Mouse (Mus musculus): ENCODE measurements around the gene Trmt44. TPM values are rescaled to one million over a fixed set of nuclear protein-coding genes. Genes with fewer than 3 reads are reported as not detected.

Trmt44 gene
- 8.2 and 9.1 TPM in 2 replicates for polyA plus RNA-seq (2016; fragmentation: Nextera tagmentation; extraction: Ambion mirVana)

DNA sequence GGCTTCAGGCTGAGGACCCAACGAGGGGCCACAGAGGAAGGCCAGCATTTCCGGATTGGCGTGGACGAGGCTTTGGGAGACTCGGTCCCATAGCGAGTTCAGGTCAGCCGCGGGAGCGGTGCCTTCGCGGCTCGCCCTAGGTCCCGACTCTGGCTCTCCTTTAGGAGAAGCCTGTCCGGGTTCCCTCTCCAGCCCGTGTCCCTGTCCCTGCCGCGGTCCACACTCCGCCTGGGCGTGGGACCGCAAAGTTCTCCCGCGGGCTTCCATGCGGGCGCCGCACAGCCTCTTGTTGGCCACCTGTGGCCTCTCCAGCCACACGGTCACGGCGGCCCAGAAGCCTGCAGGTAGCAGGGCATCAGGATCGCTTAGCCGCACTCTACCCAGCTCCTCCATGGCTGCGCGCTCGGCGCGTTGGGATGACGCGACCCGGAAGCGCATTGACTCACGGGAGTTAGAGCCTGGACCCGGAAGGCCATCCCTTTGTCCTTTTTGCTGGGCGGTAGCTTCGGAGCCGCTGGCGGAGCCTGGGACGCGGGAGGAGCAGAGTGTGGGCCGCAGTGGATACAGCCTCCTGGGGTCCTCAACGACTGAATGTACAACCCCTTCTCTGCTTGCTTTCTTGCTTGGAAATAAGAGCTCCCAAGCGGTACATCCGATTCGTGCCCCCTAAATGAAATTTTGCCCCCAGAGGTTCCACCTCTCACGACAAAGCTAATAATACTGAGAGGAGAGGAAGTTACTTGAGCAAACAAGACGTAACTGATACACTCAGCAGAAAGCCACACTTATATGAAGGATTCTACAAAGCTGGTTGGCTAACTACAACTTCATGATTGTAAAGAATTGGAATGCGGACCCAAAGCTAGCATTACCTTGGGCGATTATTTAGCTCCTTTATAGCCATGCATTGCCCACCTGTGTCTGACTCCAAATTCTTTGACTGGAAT is at the start of gene Trmt44:
TSS of gene Trmt44 (minus strand) at position 418 of the 947 bp plus-strand sequence.
- peak; percentile 93 for DNase-seq (ENCODE audit: low spot score)
- Histone ChIP-seq H3K4me3 (peak within 1 kb of the TSS; percentile 84), H3K4me1 (replicated peaks) (peaks cover 11% of the 10 kb centered on the region), H3K27ac (peak within 1 kb of the TSS; percentile 94), H3K9me3 (no peaks in the 10 kb centered on the region), H3K27me3 (ENCODE audit: insufficient read depth, poor library complexity, severe bottlenecking) (no peaks in the 10 kb centered on the region), H3K36me3 (peaks cover 39% of the 10 kb centered on the region)
- 4% methylated on average over 56 of the region's 56 CpGs for WGBS

DNA sequence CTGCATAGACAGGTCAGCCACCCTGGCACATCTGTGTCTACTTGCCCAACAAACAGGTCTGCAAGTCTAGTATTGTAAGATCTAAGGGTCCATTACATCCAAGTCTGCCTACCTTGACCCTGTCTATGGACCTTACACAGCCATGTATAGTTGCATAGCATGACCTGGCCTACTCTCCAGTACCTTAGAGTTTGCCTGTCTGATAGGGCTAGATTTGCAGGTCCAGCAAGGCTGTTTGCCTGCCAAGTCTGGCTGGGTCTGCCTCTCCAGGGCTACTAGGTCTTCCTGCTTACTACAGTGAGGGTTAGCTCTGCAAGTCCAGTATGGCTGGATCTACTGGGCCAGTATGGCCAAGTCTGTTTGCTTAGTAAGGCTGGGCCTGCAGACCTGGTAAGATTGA is 49.0 kb upstream of the Trmt44 start:
- H3K4me3 ChIP-seq, result no peak overlapping the region
- no peak for DNase-seq (ENCODE audit: low spot score)
- peaks cover 21% of the 10 kb centered on the region for H3K4me1 ChIP-seq (replicated peaks)
- H3K36me3 ChIP-seq, result no peaks in the 10 kb centered on the region
- no peak overlapping the region for H3K27ac ChIP-seq
- no peaks in the 10 kb centered on the region for H3K9me3 ChIP-seq
- H3K27me3 ChIP-seq (ENCODE audit: insufficient read depth, poor library complexity, severe bottlenecking), result no peaks in the 10 kb centered on the region

DNA sequence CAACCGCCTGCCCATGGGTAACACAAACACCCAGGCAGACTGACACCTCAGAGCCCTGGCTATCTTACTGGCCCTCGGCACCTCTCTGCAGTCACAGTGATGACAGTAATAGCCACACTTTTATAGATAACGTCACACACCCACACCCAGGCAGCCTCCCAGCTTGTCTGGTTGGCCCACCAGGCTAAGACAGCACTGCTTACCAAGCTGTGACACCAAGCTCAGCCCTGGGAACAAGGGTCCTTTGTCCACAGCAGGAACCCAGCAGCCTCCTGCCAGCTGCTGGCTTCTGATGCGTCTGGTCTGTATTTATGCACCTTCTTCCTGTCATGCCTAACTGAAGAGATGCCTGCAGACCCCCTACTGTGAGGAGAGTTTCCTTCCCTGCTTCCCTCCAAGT is 46.2 kb upstream of the Trmt44 start:
- peak; percentile 34 for DNase-seq (ENCODE audit: low spot score)
- peaks cover 41% of the 10 kb centered on the region for H3K4me1 ChIP-seq (replicated peaks)
- WGBS, result 37% methylated on average over 4 of the region's 4 CpGs
- peak overlapping the region; percentile 42 for H3K27ac ChIP-seq
- H3K4me3 ChIP-seq, result no peak overlapping the region
- H3K9me3 ChIP-seq, result no peaks in the 10 kb centered on the region
- H3K27me3 ChIP-seq (ENCODE audit: insufficient read depth, poor library complexity, severe bottlenecking), result no peaks in the 10 kb centered on the region
- H3K36me3 ChIP-seq, result no peaks in the 10 kb centered on the region

DNA sequence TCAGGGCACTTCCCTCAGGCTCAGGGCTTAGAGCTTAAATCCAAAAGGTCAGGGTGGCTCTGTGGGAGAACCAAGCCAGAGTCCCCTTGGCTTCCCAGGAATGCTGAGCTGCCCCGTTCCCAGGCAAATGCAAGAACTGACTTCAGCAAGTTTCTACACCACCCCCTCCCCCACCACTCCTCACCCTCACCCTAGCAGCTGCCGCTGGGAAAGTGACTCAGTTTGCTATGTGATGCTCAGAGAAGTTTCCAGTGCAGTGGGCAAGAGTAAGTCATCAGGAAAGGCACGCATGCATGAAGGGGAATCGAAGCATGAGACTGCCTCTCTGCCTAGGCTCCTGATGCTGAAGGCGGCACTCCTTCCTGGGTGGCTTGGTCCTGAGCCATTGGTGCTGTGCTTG is 42.1 kb upstream of the Trmt44 start:
- Histone ChIP-seq H3K27me3 (ENCODE audit: insufficient read depth, poor library complexity, severe bottlenecking) (no peaks in the 10 kb centered on the region), H3K4me1 (replicated peaks) (peaks cover 41% of the 10 kb centered on the region), H3K36me3 (0 out of 2 replicates have a peak, but pooled peaks cover 2% of the 10 kb centered on the region), H3K4me3 (no peak overlapping the region), H3K27ac (peak overlapping the region; percentile 31; the same call in 1 of the 2 replicates), H3K9me3 (no peaks in the 10 kb centered on the region)
- 48% methylated on average over 5 of the region's 5 CpGs for WGBS
- peak; percentile 19 for DNase-seq (ENCODE audit: low spot score)

DNA sequence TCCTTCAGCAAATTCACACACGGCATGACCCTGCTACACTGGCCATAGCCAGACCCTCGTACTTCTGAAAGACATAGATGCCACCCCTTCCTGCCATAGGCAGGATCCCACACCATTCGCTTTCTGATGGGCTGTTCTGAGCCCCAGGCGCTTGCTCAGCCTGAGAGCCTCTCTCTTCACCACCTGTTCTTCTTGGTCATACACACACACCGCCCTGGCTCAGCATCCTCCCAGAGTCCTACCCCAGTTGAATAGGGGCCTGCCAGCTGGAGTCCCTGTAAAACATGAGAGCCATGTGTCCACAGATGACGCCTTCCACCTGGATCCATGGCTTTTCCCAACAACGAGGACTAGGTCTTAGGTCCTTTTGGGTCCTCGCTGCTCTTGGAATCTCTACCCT is 37.9 kb upstream of the Trmt44 start:
- H3K36me3 ChIP-seq, result 0 out of 2 replicates have a peak, but pooled peaks cover 4% of the 10 kb centered on the region
- WGBS, result 92% methylated on average over 8 of the region's 8 CpGs
- H3K4me1 ChIP-seq (replicated peaks), result peaks cover 48% of the 10 kb centered on the region

DNA sequence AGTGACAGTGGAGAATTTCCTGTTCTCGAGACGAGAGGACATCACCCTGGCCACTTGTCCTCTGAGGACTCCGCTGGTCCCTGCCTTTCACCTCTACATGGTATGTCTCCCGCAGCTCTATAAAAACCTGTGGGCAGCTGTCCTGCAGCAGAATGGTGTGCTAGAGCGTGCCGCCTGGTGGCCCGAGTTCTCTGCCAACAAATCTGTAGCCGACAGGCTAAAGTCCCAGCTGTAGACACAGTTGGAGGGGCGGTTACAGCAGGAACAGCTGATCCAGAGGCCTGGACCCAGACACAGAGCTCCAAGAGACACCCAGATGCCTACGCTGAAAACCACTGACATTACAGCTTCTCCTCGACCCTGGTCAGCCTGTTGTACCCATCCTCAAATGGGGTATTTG is 37.0 kb upstream of the Trmt44 start:
- 0 out of 2 replicates have a peak, but pooled peaks cover 4% of the 10 kb centered on the region for H3K36me3 ChIP-seq
- 0 out of 2 replicates have a peak overlapping the region, but pooled peaks have one; percentile 9 for H3K27ac ChIP-seq
- 86% methylated on average over 11 of the region's 11 CpGs for WGBS
- H3K9me3 ChIP-seq, result no peaks in the 10 kb centered on the region
- H3K4me3 ChIP-seq, result no peak overlapping the region
- H3K4me1 ChIP-seq (replicated peaks), result peaks cover 46% of the 10 kb centered on the region
- no peaks in the 10 kb centered on the region for H3K27me3 ChIP-seq (ENCODE audit: insufficient read depth, poor library complexity, severe bottlenecking)
- DNase-seq (ENCODE audit: low spot score), result no peak

More for the DNA sequence above, 37.9 kb upstream of the Trmt44 start:
- Histone ChIP-seq H3K27me3 (ENCODE audit: insufficient read depth, poor library complexity, severe bottlenecking) (no peaks in the 10 kb centered on the region), H3K9me3 (no peaks in the 10 kb centered on the region), H3K27ac (no peak overlapping the region), H3K4me3 (no peak overlapping the region)
- DNase-seq (ENCODE audit: low spot score), result no peak

DNA sequence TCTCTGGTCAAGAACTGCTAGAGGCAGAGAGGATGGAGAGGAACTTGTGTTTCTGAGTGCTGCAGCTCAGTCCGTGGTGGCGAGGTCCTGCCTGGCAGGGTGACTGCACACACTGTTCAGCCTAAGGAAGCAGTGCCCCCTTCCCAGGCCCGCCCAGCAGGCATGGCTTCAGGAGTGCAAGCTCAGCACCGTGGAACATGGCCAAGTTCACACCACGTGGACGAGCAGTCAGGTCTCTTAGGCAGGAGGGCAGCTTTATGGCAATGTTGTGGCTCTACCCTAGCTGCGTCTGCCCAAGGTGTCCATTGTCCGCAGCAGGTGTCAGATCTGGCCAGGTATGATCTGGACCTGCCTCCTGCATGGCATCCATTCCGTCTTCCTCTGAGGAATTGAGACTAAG is 36.3 kb upstream of the Trmt44 start:
- Histone ChIP-seq H3K27ac (0 out of 2 replicates have a peak overlapping the region, but pooled peaks have one; percentile 81), H3K4me3 (no peak overlapping the region), H3K36me3 (0 out of 2 replicates have a peak, but pooled peaks cover 4% of the 10 kb centered on the region), H3K9me3 (no peaks in the 10 kb centered on the region), H3K4me1 (replicated peaks) (peaks cover 39% of the 10 kb centered on the region), H3K27me3 (ENCODE audit: insufficient read depth, poor library complexity, severe bottlenecking) (no peaks in the 10 kb centered on the region)
- DNase-seq (ENCODE audit: low spot score), result no peak
- WGBS, result 87% methylated on average over 9 of the region's 9 CpGs

DNA sequence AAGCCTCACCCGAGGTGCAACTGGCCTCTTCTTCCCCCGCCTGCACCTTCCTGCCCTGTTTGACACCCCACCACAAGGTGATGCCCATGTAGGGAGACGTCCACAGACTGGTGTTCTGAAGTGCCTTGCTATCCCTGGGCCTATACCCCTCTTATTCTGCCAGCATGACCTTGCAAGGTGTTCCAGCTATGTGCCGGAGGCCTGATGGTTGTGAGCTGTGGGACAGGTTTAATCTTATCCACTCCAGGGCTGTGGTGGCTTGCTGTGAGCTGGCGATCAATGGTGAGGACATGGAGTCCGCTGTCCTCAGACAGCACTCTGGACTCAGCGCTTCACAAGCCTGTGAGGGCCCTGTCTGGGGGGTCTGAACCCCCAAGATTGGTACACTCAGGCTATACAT is 35.5 kb upstream of the Trmt44 start:
- H3K27ac ChIP-seq, result peak overlapping the region; percentile 81
- no peak overlapping the region for H3K4me3 ChIP-seq
- WGBS, result 95% methylated on average over 7 of the region's 7 CpGs
- peaks cover 38% of the 10 kb centered on the region for H3K4me1 ChIP-seq (replicated peaks)
- H3K9me3 ChIP-seq, result no peaks in the 10 kb centered on the region
- 0 out of 2 replicates have a peak, but pooled peaks cover 4% of the 10 kb centered on the region for H3K36me3 ChIP-seq
- DNase-seq (ENCODE audit: low spot score), result no peak
- no peaks in the 10 kb centered on the region for H3K27me3 ChIP-seq (ENCODE audit: insufficient read depth, poor library complexity, severe bottlenecking)

DNA sequence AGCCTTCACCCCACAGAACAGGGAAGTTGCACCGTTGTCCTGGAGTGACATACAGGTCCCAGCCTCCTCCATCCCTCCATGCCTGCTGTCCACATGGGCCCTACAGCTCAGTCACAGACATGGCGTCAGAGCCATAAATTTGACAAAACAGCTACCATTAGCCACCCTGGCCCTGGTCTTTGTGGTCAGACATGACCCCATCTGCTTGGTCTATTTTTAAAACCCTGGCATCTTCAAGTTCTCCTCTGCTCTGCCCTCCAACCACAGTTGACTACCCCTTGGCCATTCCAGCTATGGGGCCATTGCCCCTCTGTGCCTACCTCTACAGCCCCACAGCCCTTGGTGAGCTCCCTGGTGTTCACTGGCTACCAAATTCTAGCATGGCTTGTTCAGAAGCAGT is 35.1 kb upstream of the Trmt44 start:
- Histone ChIP-seq H3K4me3 (0 out of 2 replicates have a peak overlapping the region, but pooled peaks have one; percentile 27), H3K27me3 (ENCODE audit: insufficient read depth, poor library complexity, severe bottlenecking) (no peaks in the 10 kb centered on the region), H3K9me3 (no peaks in the 10 kb centered on the region), H3K27ac (peak overlapping the region; percentile 81), H3K36me3 (0 out of 2 replicates have a peak, but pooled peaks cover 4% of the 10 kb centered on the region), H3K4me1 (replicated peaks) (peaks cover 38% of the 10 kb centered on the region)
- DNase-seq (ENCODE audit: low spot score), result no peak
- WGBS, result 67% methylated on average over 2 of the region's 2 CpGs

DNA sequence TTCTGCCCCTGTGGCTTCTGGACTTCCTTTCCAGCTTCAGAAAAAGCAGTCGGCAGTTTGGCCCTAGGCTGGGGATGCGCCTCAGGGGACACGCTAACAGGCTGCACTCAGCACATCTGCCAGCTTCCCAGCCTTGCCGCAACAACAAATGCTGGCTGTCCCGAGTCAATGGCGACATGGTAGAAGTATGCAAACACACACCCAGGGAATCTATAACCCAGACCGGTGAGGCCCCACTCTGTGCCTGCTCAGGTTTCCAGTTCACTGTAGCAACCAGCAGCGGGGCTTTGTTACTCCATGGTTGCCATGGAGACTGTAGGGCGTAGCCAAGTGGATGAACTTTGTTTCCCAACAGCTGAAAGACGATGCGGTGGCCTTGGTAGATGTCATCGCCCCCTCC is 34.5 kb upstream of the Trmt44 start:
- Histone ChIP-seq H3K4me1 (replicated peaks) (peaks cover 38% of the 10 kb centered on the region), H3K9me3 (no peaks in the 10 kb centered on the region), H3K27ac (peak overlapping the region; percentile 81), H3K27me3 (ENCODE audit: insufficient read depth, poor library complexity, severe bottlenecking) (no peaks in the 10 kb centered on the region), H3K36me3 (0 out of 2 replicates have a peak, but pooled peaks cover 4% of the 10 kb centered on the region), H3K4me3 (peak overlapping the region; percentile 27)
- WGBS, result 5% methylated on average over 12 of the region's 12 CpGs
- peak; percentile 85 for DNase-seq (ENCODE audit: low spot score)

DNA sequence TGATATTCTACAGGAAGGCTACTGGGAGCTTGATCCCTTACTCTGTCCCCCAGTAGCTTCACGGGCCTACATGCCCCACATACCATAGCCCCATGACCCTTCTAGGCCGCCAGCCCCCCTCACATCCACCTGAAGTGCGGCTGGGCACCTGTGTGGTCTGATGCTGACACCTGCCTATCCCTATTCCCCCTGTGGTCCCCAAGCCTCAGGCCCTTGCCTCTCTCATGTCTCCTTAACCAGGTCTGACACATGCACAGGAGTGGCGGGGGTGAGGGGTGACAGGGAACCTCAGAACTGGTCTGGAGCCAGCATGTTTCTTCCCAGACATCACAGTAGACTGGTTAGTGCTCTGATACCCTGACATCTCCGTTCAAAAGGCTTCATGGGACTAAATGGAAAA is 33.7 kb upstream of the Trmt44 start:
- H3K27me3 ChIP-seq (ENCODE audit: insufficient read depth, poor library complexity, severe bottlenecking), result no peaks in the 10 kb centered on the region
- DNase-seq (ENCODE audit: low spot score), result no peak
- no peaks in the 10 kb centered on the region for H3K9me3 ChIP-seq
- peak overlapping the region; percentile 81 for H3K27ac ChIP-seq
- H3K4me1 ChIP-seq (replicated peaks), result peaks cover 38% of the 10 kb centered on the region
- 0 out of 2 replicates have a peak, but pooled peaks cover 4% of the 10 kb centered on the region for H3K36me3 ChIP-seq
- no peak overlapping the region for H3K4me3 ChIP-seq
- 80% methylated on average over 5 of the region's 5 CpGs for whole genome bisulfite sequencing

DNA sequence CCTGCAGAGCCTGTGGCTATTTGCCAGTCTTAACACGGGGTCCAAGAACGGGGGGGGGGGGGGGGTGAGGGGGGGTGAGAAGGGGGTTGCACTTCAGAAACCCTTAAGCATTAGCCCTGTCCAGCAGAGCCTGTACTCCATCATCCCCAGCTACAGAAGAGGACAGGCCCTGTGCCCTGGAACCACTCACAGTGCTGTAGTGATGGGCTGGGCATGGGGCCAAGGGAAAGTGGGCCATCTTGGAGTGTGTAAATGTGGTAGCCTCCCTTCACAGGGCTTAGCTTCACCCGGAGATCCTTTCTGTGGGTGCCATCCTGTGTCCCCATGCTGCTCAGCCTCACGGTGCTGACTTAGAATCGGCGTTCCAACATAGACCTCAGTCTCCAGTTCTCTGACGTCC is 32.9 kb upstream of the Trmt44 start:
- peak overlapping the region; percentile 81; the same call in 1 of the 2 replicates for H3K27ac ChIP-seq
- no peak overlapping the region for H3K4me3 ChIP-seq
- DNase-seq (ENCODE audit: low spot score), result no peak
- peaks cover 38% of the 10 kb centered on the region for H3K4me1 ChIP-seq (replicated peaks)
- 71% methylated on average over 7 of the region's 7 CpGs for WGBS
- H3K9me3 ChIP-seq, result no peaks in the 10 kb centered on the region
- no peaks in the 10 kb centered on the region for H3K27me3 ChIP-seq (ENCODE audit: insufficient read depth, poor library complexity, severe bottlenecking)
- peaks cover 10% of the 10 kb centered on the region for H3K36me3 ChIP-seq

DNA sequence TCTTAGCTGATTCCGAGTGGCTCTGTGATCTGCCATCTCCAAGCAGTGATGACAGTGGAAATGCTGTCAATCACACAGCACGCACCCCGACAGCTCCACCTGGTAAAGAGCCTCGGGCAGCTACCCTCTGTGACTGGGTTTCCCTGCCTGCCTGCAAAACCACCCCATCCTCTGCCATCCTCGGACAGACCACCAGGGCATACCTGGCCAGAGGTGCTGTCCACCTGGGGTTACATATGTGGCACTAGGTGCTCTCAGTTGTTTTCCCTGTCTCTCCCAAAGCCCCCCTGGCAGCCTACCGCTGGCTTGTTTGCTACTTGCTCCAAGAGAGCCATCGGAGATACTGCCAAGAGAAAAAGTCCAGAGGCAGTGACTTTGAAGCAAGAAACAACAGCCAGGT is 31.9 kb upstream of the Trmt44 start:
- 84% methylated on average over 7 of the region's 7 CpGs for WGBS
- Histone ChIP-seq H3K4me1 (replicated peaks) (peaks cover 38% of the 10 kb centered on the region), H3K27ac (no peak overlapping the region), H3K36me3 (peaks cover 17% of the 10 kb centered on the region), H3K9me3 (no peaks in the 10 kb centered on the region), H3K27me3 (ENCODE audit: insufficient read depth, poor library complexity, severe bottlenecking) (no peaks in the 10 kb centered on the region), H3K4me3 (no peak overlapping the region)
- no peak for DNase-seq (ENCODE audit: low spot score)
